Mouse (Mus musculus): ENCODE results near the gene Tcf7l2. TPM values are rescaled to one million over a fixed set of nuclear protein-coding genes. Genes with fewer than 3 reads are reported as not detected.

The Tcf7l2 gene
- polyA plus RNA-seq, 1 experiment: 45.3 TPM

DNA sequence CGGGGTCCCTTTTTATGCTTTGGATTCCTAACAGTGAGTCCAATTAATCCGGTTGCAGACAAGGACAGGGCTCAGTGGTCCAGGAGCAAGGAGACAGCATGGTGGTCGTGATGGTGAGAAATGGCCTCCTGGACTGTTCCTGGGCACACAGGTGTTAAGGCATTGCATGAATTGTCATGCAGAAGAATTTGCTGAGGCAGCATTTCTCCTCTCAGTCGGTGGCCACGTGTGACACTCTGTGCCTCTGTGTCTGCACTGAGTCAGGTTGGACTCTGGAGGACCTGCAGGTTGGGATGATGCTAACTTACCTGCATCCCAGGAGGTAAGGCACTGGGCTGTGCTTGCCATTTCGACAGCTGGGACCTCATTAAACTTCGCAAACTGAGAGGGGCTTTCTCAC is 63.2 kb downstream of the Tcf7l2 start:
- Histone ChIP-seq H3K4me3 (ENCODE audit: low read depth, low read length) (no peak overlapping the region), H3K4me1 (ENCODE audit: control insufficient read depth, insufficient read depth, insufficient read length, low read length) (peaks cover 32% of the 10 kb centered on the region), H3K27me3 (ENCODE audit: control insufficient read depth, insufficient read depth, low read length) (no peaks in the 10 kb centered on the region), H3K36me3 (ENCODE audit: control insufficient read depth, insufficient read depth, low read length) (peaks cover 12% of the 10 kb centered on the region; the same call in 1 of the 2 replicates), H3K27ac (ENCODE audit: insufficient read depth, low read depth, low read length) (no peak overlapping the region)
- TF ChIP-seq POLR2A (IDR thresholded peaks at IDR 0.05; ENCODE audit: low read depth, low read length) (no peak), CTCF (IDR thresholded peaks at IDR 0.05; ENCODE audit: extremely low read depth, insufficient read length, insufficient replicate concordance, low read depth, low read length) (no peak)
- 81% methylated on average over 7 of the region's 7 CpGs for WGBS

- Histone ChIP-seq H3K27me3 (ENCODE audit: control insufficient read depth, insufficient read depth, low read length) (no peaks in the 10 kb centered on the region), H3K36me3 (ENCODE audit: control insufficient read depth, insufficient read depth, low read length) (0 out of 2 replicates have a peak, but pooled peaks cover 8% of the 10 kb centered on the region), H3K4me3 (ENCODE audit: low read depth, low read length) (no peak overlapping the region), H3K27ac (ENCODE audit: insufficient read depth, low read depth, low read length) (peak overlapping the region; percentile 40; the same call in 1 of the 2 replicates), H3K4me1 (ENCODE audit: control insufficient read depth, insufficient read depth, insufficient read length, low read length) (peaks cover 29% of the 10 kb centered on the region)
- 24% methylated on average over 12 of the region's 12 CpGs for WGBS
- TF ChIP-seq CTCF (IDR thresholded peaks at IDR 0.05; ENCODE audit: extremely low read depth, insufficient read length, insufficient replicate concordance, low read depth, low read length): no peak
- no peak for TF ChIP-seq POLR2A (IDR thresholded peaks at IDR 0.05; ENCODE audit: low read depth, low read length)
Observed at GRCm38 (mm10) chr19:55806434-55807193, 65.0 kb downstream of the Tcf7l2 start.

DNA sequence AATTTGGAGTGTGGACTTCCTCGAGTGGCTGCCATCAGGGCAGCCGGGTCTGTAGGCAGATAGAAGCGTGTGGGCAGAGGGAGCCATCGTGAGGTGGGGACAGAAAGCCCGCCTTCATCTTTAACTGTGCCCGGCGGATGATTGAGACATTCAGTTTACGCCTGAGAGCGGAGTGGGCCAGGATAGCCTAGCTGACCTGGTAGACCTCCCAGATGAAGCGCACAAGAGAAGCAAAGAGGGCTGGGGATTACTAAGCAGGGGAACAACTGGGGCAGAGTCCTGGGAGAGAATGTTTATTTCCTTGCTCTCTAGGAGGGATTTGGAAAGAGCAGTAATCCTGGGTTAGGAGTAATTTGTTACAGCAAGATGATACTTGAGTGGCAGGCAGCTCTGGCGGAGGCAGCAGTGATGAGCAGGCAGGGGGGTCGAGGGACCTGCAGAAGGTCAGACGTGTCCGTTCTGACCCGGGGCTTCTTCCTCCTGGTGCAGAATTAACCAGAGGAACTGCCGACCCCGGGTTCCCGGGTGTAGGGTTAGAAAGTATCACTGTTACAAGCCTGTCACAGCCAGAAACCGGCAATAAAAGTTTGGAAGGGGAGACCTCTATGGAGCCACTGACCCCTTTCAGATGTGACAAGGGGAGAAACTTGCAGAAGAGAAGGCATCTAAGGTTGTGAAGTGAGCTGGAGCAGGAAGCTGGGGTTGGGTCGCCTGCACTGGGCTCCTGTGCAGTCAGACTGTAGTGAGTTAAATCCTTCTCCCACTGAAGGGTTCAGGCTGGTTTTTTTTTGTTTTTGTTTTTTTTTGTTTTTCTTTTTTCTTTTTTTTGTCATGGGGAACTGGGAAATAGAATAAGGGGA is 65.8 kb downstream of the Tcf7l2 start:
- Histone ChIP-seq H3K4me3 (ENCODE audit: low read depth, low read length) (no peak overlapping the region), H3K27me3 (ENCODE audit: control insufficient read depth, insufficient read depth, low read length) (no peaks in the 10 kb centered on the region), H3K4me1 (ENCODE audit: control insufficient read depth, insufficient read depth, insufficient read length, low read length) (peaks cover 29% of the 10 kb centered on the region), H3K36me3 (ENCODE audit: control insufficient read depth, insufficient read depth, low read length) (0 out of 2 replicates have a peak, but pooled peaks cover 6% of the 10 kb centered on the region), H3K27ac (ENCODE audit: insufficient read depth, low read depth, low read length) (peak overlapping the region; percentile 40; the same call in 1 of the 2 replicates)
- 57% methylated on average over 20 of the region's 20 CpGs for WGBS
- TF ChIP-seq POLR2A (IDR thresholded peaks at IDR 0.05; ENCODE audit: low read depth, low read length) (0 out of 2 replicates have a peak, but pooled peaks have one; percentile 1), CTCF (IDR thresholded peaks at IDR 0.05; ENCODE audit: extremely low read depth, insufficient read length, insufficient replicate concordance, low read depth, low read length) (no peak)

DNA sequence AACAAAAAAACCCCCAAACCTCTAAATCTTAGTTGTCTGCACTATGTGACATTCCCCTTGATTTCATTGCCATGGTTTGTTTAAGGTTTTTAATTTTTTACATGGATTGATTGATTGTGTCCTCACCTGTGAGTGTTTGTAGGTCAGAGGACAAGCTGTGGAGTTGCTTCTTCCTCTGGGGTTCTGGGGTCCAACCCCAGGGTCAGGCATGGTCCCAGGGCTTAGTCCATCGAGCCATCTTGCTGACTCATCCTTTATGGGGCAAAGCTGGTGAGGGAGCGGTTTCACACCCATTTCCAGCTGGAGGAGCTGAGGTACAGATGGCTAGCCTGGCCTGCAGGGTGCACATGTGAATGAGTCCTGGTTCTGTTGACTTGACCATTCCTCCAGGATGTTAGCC is 66.7 kb downstream of the Tcf7l2 start:
- peaks cover 29% of the 10 kb centered on the region for H3K4me1 ChIP-seq (ENCODE audit: control insufficient read depth, insufficient read depth, insufficient read length, low read length)
- H3K4me3 ChIP-seq (ENCODE audit: low read depth, low read length): no peak overlapping the region
- H3K36me3 ChIP-seq (ENCODE audit: control insufficient read depth, insufficient read depth, low read length): 0 out of 2 replicates have a peak, but pooled peaks cover 6% of the 10 kb centered on the region
- TF ChIP-seq CTCF (IDR thresholded peaks at IDR 0.05; ENCODE audit: extremely low read depth, insufficient read length, insufficient replicate concordance, low read depth, low read length) (no peak), POLR2A (IDR thresholded peaks at IDR 0.05; ENCODE audit: low read depth, low read length) (no peak)
- H3K27me3 ChIP-seq (ENCODE audit: control insufficient read depth, insufficient read depth, low read length): no peaks in the 10 kb centered on the region
- WGBS: 35% methylated on average over 2 of the region's 2 CpGs
- H3K27ac ChIP-seq (ENCODE audit: insufficient read depth, low read depth, low read length): no peak overlapping the region

DNA sequence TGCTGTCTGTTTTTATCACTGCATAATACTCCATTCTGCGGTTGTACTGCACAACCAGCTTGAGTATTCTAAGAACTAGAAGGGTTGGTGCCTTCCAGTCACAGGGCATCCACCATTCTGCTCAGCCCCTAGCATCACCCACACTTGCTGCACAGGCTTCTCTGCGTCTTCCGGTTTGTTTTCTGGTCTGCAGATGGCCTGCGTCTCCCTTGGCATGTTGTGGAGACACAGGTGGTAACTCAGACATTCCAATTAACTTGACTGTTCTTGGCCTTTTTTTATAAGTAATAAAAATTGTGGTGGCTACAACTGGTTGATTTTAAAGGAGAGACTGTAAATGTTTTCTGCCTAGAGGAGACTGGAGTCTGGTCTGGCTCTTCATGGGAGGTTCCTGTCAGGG is 67.9 kb downstream of the Tcf7l2 start:
- Histone ChIP-seq H3K4me3 (ENCODE audit: low read depth, low read length) (no peak overlapping the region), H3K4me1 (ENCODE audit: control insufficient read depth, insufficient read depth, insufficient read length, low read length) (peaks cover 29% of the 10 kb centered on the region), H3K36me3 (ENCODE audit: control insufficient read depth, insufficient read depth, low read length) (0 out of 2 replicates have a peak, but pooled peaks cover 8% of the 10 kb centered on the region), H3K27me3 (ENCODE audit: control insufficient read depth, insufficient read depth, low read length) (no peaks in the 10 kb centered on the region), H3K27ac (ENCODE audit: insufficient read depth, low read depth, low read length) (no peak overlapping the region)
- TF ChIP-seq POLR2A (IDR thresholded peaks at IDR 0.05; ENCODE audit: low read depth, low read length): no peak
- no peak for TF ChIP-seq CTCF (IDR thresholded peaks at IDR 0.05; ENCODE audit: extremely low read depth, insufficient read length, insufficient replicate concordance, low read depth, low read length)
- 95% methylated on average over 4 of the region's 4 CpGs for WGBS

- Histone ChIP-seq H3K27me3 (ENCODE audit: control insufficient read depth, insufficient read depth, low read length) (no peaks in the 10 kb centered on the region), H3K27ac (ENCODE audit: insufficient read depth, low read depth, low read length) (no peak overlapping the region), H3K4me1 (ENCODE audit: control insufficient read depth, insufficient read depth, insufficient read length, low read length) (peaks cover 9% of the 10 kb centered on the region), H3K36me3 (ENCODE audit: control insufficient read depth, insufficient read depth, low read length) (peaks cover 8% of the 10 kb centered on the region; the same call in 1 of the 2 replicates), H3K4me3 (ENCODE audit: low read depth, low read length) (no peak overlapping the region)
- no peak for TF ChIP-seq POLR2A (IDR thresholded peaks at IDR 0.05; ENCODE audit: low read depth, low read length)
- no peak for TF ChIP-seq CTCF (IDR thresholded peaks at IDR 0.05; ENCODE audit: extremely low read depth, insufficient read length, insufficient replicate concordance, low read depth, low read length)
Observed at GRCm38 (mm10) chr19:55812236-55812635, 70.6 kb downstream of the Tcf7l2 start.
